Mouse (Mus musculus) intestine, embryonic 14.5 days (tissue): ENCODE data around the gene 1700088E04Rik. TPM values are rescaled to one million over a fixed set of nuclear protein-coding genes. Genes with fewer than 3 reads are reported as not detected.
A peak's percentile ranks its signal among the peaks of the same experiment; 100 is the strongest.

Experiments
- ATAC-seq: fragments of 200-750 bp; cut with Nextera tagmentation; replicated peaks from 2 replicates; pipeline ENCODE4 v1.8.0; 2017; ENCODE audit warnings: low read depth, moderate number of reproducible peaks, moderate TSS enrichment, moderate library complexity; ENCODE audit not compliant: low FRiP score, low TSS enrichment
- DNase-seq: peaks from one replicate; pipeline ENCODE4 v3.0.0-alpha.2; 2018; ENCODE audit warnings: low spot score
- H3K27ac ChIP-seq: fragments of 300-500 bp; sonication (generic); 2 replicates; pipeline ENCODE4 v1.5.1; 2014; ENCODE audit warnings: low read depth, mild to moderate bottlenecking, control low read depth
- H3K27me3 ChIP-seq: fragments of 300-500 bp; sonication (generic); replicated peaks from 2 replicates; pipeline ENCODE4 v1.6.1; 2014; ENCODE audit warnings: low read length, control low read depth; ENCODE audit not compliant: control insufficient read depth, insufficient read depth
- H3K36me3 ChIP-seq: fragments of 300-500 bp; sonication (generic); 2 replicates; pipeline ENCODE4 v1.6.1; 2014; ENCODE audit warnings: low read length, control low read depth; ENCODE audit not compliant: control insufficient read depth, insufficient read depth
- H3K4me1 ChIP-seq: fragments of 300-500 bp; sonication (generic); replicated peaks from 2 replicates; pipeline ENCODE4 v1.6.1; 2014; ENCODE audit warnings: low read length, control low read depth, mixed read lengths; ENCODE audit not compliant: control insufficient read depth, insufficient read depth
- H3K4me2 ChIP-seq: fragments of 300-500 bp; sonication (generic); 2 replicates; pipeline ENCODE4 v1.6.1; 2014; ENCODE audit warnings: low read length
- H3K4me3 ChIP-seq: fragments of 300-500 bp; sonication (generic); 2 replicates; pipeline ENCODE4 v1.5.1; 2014; ENCODE audit warnings: low read depth, low read length, control low read depth, mixed read lengths
- H3K9ac ChIP-seq: fragments of 300-500 bp; sonication (generic); 2 replicates; pipeline ENCODE4 v1.6.1; 2014; ENCODE audit warnings: mild to moderate bottlenecking, low read length
- H3K9me3 ChIP-seq: fragments of 300-500 bp; sonication (generic); 2 replicates; pipeline ENCODE4 v1.6.1; 2016; ENCODE audit warnings: low read length, control low read depth; ENCODE audit not compliant: control insufficient read depth
- WGBS: fragments of 180-500 bp; shearing (Covaris S2); extraction: QIAGEN DNeasy Blood & Tissue Kit; methylation state at CpG from one replicate; pipeline ENCODE4 v1.1.7; 2014; 5-methylcytosine and 5-hydroxymethylcytosine counted together
- polyA plus RNA-seq: library from polyadenylated mRNA; unstranded; fragments of >200 nt; fragmentation: Nextera tagmentation; extraction: Ambion mirVana; gene quantifications from 2 replicates; pipeline ENCODE4 v1.2.1, GENCODE M21; 2014

The 1700088E04Rik gene
- polyA plus RNA-seq: 7.4 and 8.2 TPM in 2 replicates

GRCm38 (mm10) chr15:79140866-79141565, at the start of gene 1700088E04Rik, which contains the start of gene Polr2f:
1700088E04Rik (minus strand) TSS chr15:79141253.
Polr2f (plus strand) TSS chr15:79141009.
- H3K36me3 ChIP-seq: peaks cover 22% of the 10 kb centered on the region
- H3K27me3 ChIP-seq: no peaks in the 10 kb centered on the region
- under 1% methylated on average over 57 of the region's 57 CpGs for WGBS
- peak within 1 kb of the TSS; percentile 98 for H3K4me3 ChIP-seq
- peak within 1 kb of the TSS; percentile 74 for H3K9ac ChIP-seq
- H3K27ac ChIP-seq: 0 out of 2 replicates have a peak within 1 kb of the TSS, but pooled peaks have one; percentile 27
- H3K4me2 ChIP-seq: peak within 1 kb of the TSS; percentile 69
- peaks cover 7% of the 10 kb centered on the region; the same call in 1 of the 2 replicates for H3K4me1 ChIP-seq
- peak; percentile 87 for ATAC-seq
- H3K9me3 ChIP-seq: no peaks in the 10 kb centered on the region
- peak; percentile 97 for DNase-seq

- no peaks in the 10 kb centered on the region for H3K36me3 ChIP-seq
- DNase-seq (no peak), ATAC-seq (no peak)
- H3K9ac ChIP-seq: no peak overlapping the region
- H3K9me3 ChIP-seq: no peaks in the 10 kb centered on the region
- H3K27me3 ChIP-seq: no peaks in the 10 kb centered on the region
- WGBS: 89% methylated on average over 8 of the region's 8 CpGs
- no peak overlapping the region for H3K27ac ChIP-seq
- no peak overlapping the region for H3K4me2 ChIP-seq
- no peak overlapping the region for H3K4me3 ChIP-seq
- H3K4me1 ChIP-seq: no peaks in the 10 kb centered on the region
Measured at GRCm38 (mm10) chr15:79187819-79188218, 46.8 kb upstream of the 1700088E04Rik start.

GRCm38 (mm10) chr15:79185213-79185612, 44.2 kb upstream of the 1700088E04Rik start:
- H3K27me3 ChIP-seq: no peaks in the 10 kb centered on the region
- no peak overlapping the region for H3K27ac ChIP-seq
- H3K9ac ChIP-seq: no peak overlapping the region
- H3K36me3 ChIP-seq: no peaks in the 10 kb centered on the region
- no peaks in the 10 kb centered on the region for H3K4me1 ChIP-seq
- no peak overlapping the region for H3K4me3 ChIP-seq
- no peak for ATAC-seq
- no peak for DNase-seq
- 62% methylated on average over 10 of the region's 10 CpGs for WGBS
- H3K4me2 ChIP-seq: no peak overlapping the region
- no peaks in the 10 kb centered on the region for H3K9me3 ChIP-seq

- Histone ChIP-seq H3K27me3 (no peaks in the 10 kb centered on the region), H3K27ac (no peak overlapping the region), H3K4me1 (no peaks in the 10 kb centered on the region), H3K4me2 (no peak overlapping the region), H3K4me3 (no peak overlapping the region), H3K9ac (no peak overlapping the region), H3K36me3 (no peaks in the 10 kb centered on the region), H3K9me3 (no peaks in the 10 kb centered on the region)
- no peak for ATAC-seq
- DNase-seq: no peak
- 66% methylated on average over 6 of the region's 6 CpGs for whole genome bisulfite sequencing
Measured at GRCm38 (mm10) chr15:79176905-79177304, 35.9 kb upstream of the 1700088E04Rik start.

GRCm38 (mm10) chr15:79166712-79167111, 25.7 kb upstream of the 1700088E04Rik start:
- Histone ChIP-seq H3K4me1 (no peaks in the 10 kb centered on the region), H3K4me3 (no peak overlapping the region), H3K4me2 (no peak overlapping the region), H3K27me3 (peaks cover 38% of the 10 kb centered on the region), H3K36me3 (no peaks in the 10 kb centered on the region), H3K9me3 (no peaks in the 10 kb centered on the region), H3K9ac (no peak overlapping the region), H3K27ac (no peak overlapping the region)
- DNase-seq: no peak
- 41% methylated on average over 8 of the region's 8 CpGs for WGBS
- ATAC-seq: peak; percentile 33; the same call in 1 of the 2 replicates

GRCm38 (mm10) chr15:79165140-79165539, 24.1 kb upstream of the 1700088E04Rik start, which contains the start of gene Sox10:
Sox10 (minus strand) TSS chr15:79165240.
- no peak within 1 kb of the TSS; the same call in 1 of the 2 replicates for H3K9ac ChIP-seq
- H3K9me3 ChIP-seq: no peaks in the 10 kb centered on the region
- H3K27ac ChIP-seq: peak within 1 kb of the TSS; percentile 23; the same call in 1 of the 2 replicates
- H3K36me3 ChIP-seq: no peaks in the 10 kb centered on the region
- ATAC-seq: no peak
- peaks cover 53% of the 10 kb centered on the region for H3K27me3 ChIP-seq
- no peak for DNase-seq
- no peak within 1 kb of the TSS; the same call in 1 of the 2 replicates for H3K4me2 ChIP-seq
- H3K4me3 ChIP-seq: 0 out of 2 replicates have a peak within 1 kb of the TSS, but pooled peaks have one; percentile 26
- H3K4me1 ChIP-seq: no peaks in the 10 kb centered on the region
- 49% methylated on average over 5 of the region's 5 CpGs for WGBS

GRCm38 (mm10) chr15:79164251-79164650, 23.2 kb upstream of the 1700088E04Rik start:
- H3K4me1 ChIP-seq: no peaks in the 10 kb centered on the region
- peaks cover 58% of the 10 kb centered on the region for H3K27me3 ChIP-seq
- DNase-seq (no peak), ATAC-seq (0 out of 2 replicates have a peak, but pooled peaks have one; percentile 34)
- no peaks in the 10 kb centered on the region for H3K9me3 ChIP-seq
- H3K4me2 ChIP-seq: no peak overlapping the region; the same call in 1 of the 2 replicates
- WGBS: 3% methylated on average over 15 of the region's 15 CpGs
- no peaks in the 10 kb centered on the region for H3K36me3 ChIP-seq
- H3K9ac ChIP-seq: no peak overlapping the region; the same call in 1 of the 2 replicates
- H3K27ac ChIP-seq: no peak overlapping the region
- H3K4me3 ChIP-seq: 0 out of 2 replicates have a peak overlapping the region, but pooled peaks have one; percentile 26

GRCm38 (mm10) chr15:79162822-79163221, 21.8 kb upstream of the 1700088E04Rik start:
- ATAC-seq (no peak), DNase-seq (no peak)
- Histone ChIP-seq H3K4me2 (no peak overlapping the region), H3K4me3 (peak overlapping the region; percentile 26), H3K4me1 (no peaks in the 10 kb centered on the region), H3K27me3 (peaks cover 63% of the 10 kb centered on the region), H3K36me3 (no peaks in the 10 kb centered on the region), H3K27ac (no peak overlapping the region), H3K9ac (peak overlapping the region; percentile 17; the same call in 1 of the 2 replicates), H3K9me3 (no peaks in the 10 kb centered on the region)
- WGBS: 35% methylated on average over 14 of the region's 14 CpGs
